Mouse (Mus musculus) embryonic facial prominence, embryonic 11.5 days (tissue): Measurements from ENCODE around the gene Zfp932. TPM values are rescaled to one million over a fixed set of nuclear protein-coding genes. Genes with fewer than 3 reads are reported as not detected.

Source experiments
- ATAC-seq: fragments of 200-750 bp; cut with Nextera tagmentation; replicated peaks from 2 replicates; pipeline ENCODE4 v1.8.0; 2017; ENCODE audit warnings: low read depth; ENCODE audit not compliant: insufficient number of reproducible peaks, low FRiP score, low TSS enrichment
- DNase-seq: peaks from one replicate; pipeline ENCODE4 v3.0.0-alpha.2; 2015; ENCODE audit warnings: low spot score
- H3K27ac ChIP-seq: fragments of 300-500 bp; sonication (generic); replicated peaks from 2 replicates; pipeline ENCODE4 v1.5.1; 2014; ENCODE audit warnings: mild to moderate bottlenecking, low read depth, low read length, control low read depth
- H3K27me3 ChIP-seq: fragments of 300-500 bp; sonication (generic); 2 replicates; pipeline ENCODE4 v1.6.1; 2014; ENCODE audit warnings: mild to moderate bottlenecking, low read length, moderate library complexity, mixed read lengths; ENCODE audit not compliant: control insufficient read depth, insufficient read depth
- H3K36me3 ChIP-seq: fragments of 300-500 bp; sonication (generic); replicated peaks from 2 replicates; pipeline ENCODE4 v1.6.1; 2014; ENCODE audit warnings: low read depth, mild to moderate bottlenecking, low read length, moderate library complexity, mixed read lengths; ENCODE audit not compliant: control insufficient read depth, insufficient read depth
- H3K4me1 ChIP-seq: fragments of 300-500 bp; sonication (generic); 2 replicates; pipeline ENCODE4 v1.6.1; 2014; ENCODE audit warnings: low read length, mixed read lengths; ENCODE audit not compliant: control insufficient read depth, insufficient read depth
- H3K4me2 ChIP-seq: fragments of 300-500 bp; sonication (generic); 2 replicates; pipeline ENCODE4 v1.6.1; 2014; ENCODE audit warnings: low read depth, mild to moderate bottlenecking, control low read depth, low read length, moderate library complexity
- H3K4me3 ChIP-seq: fragments of 300-500 bp; sonication (generic); 2 replicates; pipeline ENCODE4 v1.5.1; 2014; ENCODE audit warnings: low read depth, low read length, control low read depth
- H3K9ac ChIP-seq: fragments of 300-500 bp; sonication (generic); replicated peaks from 2 replicates; pipeline ENCODE4 v1.6.1; 2014; ENCODE audit warnings: mild to moderate bottlenecking, control low read depth, low read length
- H3K9me3 ChIP-seq: fragments of 300-500 bp; sonication (generic); replicated peaks from 2 replicates; pipeline ENCODE4 v1.6.1; 2016; ENCODE audit warnings: mild to moderate bottlenecking, low read length, inconsistent platforms, mixed read lengths; ENCODE audit not compliant: control insufficient read depth
- WGBS: fragments of 180-500 bp; shearing (Covaris S2); extraction: QIAGEN DNeasy Blood & Tissue Kit; methylation state at CpG from one replicate; pipeline ENCODE4 v1.1.7; 2014; 5-methylcytosine and 5-hydroxymethylcytosine counted together
- polyA plus RNA-seq: library from polyadenylated mRNA; unstranded; fragments of >200 nt; fragmentation: Nextera tagmentation; extraction: Ambion mirVana; gene quantifications from 2 replicates; pipeline ENCODE4 v1.2.1, GENCODE M21; 2014

Gene Zfp932
- polyA plus RNA-seq, 1 experiment from 2014 or later = 22.3 TPM

- ATAC-seq (peak; percentile 98), DNase-seq (peak; percentile 84)
- H3K27ac ChIP-seq = no peak overlapping the region
- no peaks in the 10 kb centered on the region for H3K36me3 ChIP-seq
- no peaks in the 10 kb centered on the region for H3K27me3 ChIP-seq
- 2% methylated on average over 19 of the region's 19 CpGs for WGBS
- peak overlapping the region; percentile 49 for H3K4me2 ChIP-seq
- H3K4me3 ChIP-seq = peak overlapping the region; percentile 46
- H3K9ac ChIP-seq = peak overlapping the region; percentile 63
- no peaks in the 10 kb centered on the region for H3K4me1 ChIP-seq
- no peaks in the 10 kb centered on the region for H3K9me3 ChIP-seq
These were observed 61.5 kb downstream of the Zfp932 start for GRCm38 (mm10) chr5:110057637-110058408.

Other genes starting within 250 kb of the Zfp932 start
- gene 4930522L14Rik, start 244.6 kb upstream of the Zfp932 start, polyA plus RNA-seq = 11.6 and 13.2 TPM in 2 replicates
- 0.35 and 0.98 TPM in 2 replicates for gene Gm15446, start 73.1 kb upstream of the Zfp932 start, polyA plus RNA-seq
- 4.5 and 7.1 TPM in 2 replicates for gene Gm17655, start 76.0 kb downstream of the Zfp932 start, polyA plus RNA-seq
- 1.3 and 1.5 TPM in 2 replicates for gene Gm35315, start 97.9 kb downstream of the Zfp932 start, polyA plus RNA-seq
- gene Plcxd1, start 103.4 kb downstream of the Zfp932 start, polyA plus RNA-seq = 0.27 and 0.39 TPM in 2 replicates
- gene Gtpbp6, start 111.7 kb downstream of the Zfp932 start, polyA plus RNA-seq = 20.9 and 24.8 TPM in 2 replicates
- gene Zfp605, start 113.6 kb downstream of the Zfp932 start, polyA plus RNA-seq = 4.5 and 4.8 TPM in 2 replicates
- gene Chfr, start 139.3 kb downstream of the Zfp932 start, polyA plus RNA-seq = 46.2 and 47.7 TPM in 2 replicates
- gene Golga3, start 180.2 kb downstream of the Zfp932 start, polyA plus RNA-seq = 21.1 and 21.9 TPM in 2 replicates
- 44.8 and 46.1 TPM in 2 replicates for gene Ankle2, start 234.5 kb downstream of the Zfp932 start, polyA plus RNA-seq